Mouse (Mus musculus): ENCODE measurements around the gene Ccdc9.

- TF ChIP-seq CTCF (IDR thresholded peaks at IDR 0.05; ENCODE audit: borderline replicate concordance, insufficient read depth, low read length) (no peak), POLR2A (IDR thresholded peaks at IDR 0.05; ENCODE audit: low read depth, low read length) (no peak)
These were observed 2.6 kb downstream of the Ccdc9 start for GRCm38 (mm10) chr7:16284001-16284400.
